Mouse (Mus musculus) lung, adult 10 weeks (tissue): Measurements from ENCODE around the gene Gfra4. TPM values are rescaled to one million over a fixed set of nuclear protein-coding genes. Genes with fewer than 3 reads are reported as not detected.

Source experiments
- polyA plus RNA-seq: library from polyadenylated mRNA; stranded (reverse); fragments of 350-450 nt; fragmentation: Illumina TruSeq; extraction: RNeasy Lipid Tissue Mini Kit (QIAGEN cat#74804); gene quantifications from one replicate; pipeline ENCODE4 v1.2.3, GENCODE M21; 2014; ENCODE audit warnings: low read depth, low replicate concordance; ENCODE audit not compliant: insufficient read depth

Gene Gfra4
- 3.0 TPM for polyA plus RNA-seq

GRCm38 (mm10) chr2:131042988-131043387 is at the start of gene Gfra4:
Gene Gfra4, minus strand, starts transcription at chr2:131043088.

DNA sequence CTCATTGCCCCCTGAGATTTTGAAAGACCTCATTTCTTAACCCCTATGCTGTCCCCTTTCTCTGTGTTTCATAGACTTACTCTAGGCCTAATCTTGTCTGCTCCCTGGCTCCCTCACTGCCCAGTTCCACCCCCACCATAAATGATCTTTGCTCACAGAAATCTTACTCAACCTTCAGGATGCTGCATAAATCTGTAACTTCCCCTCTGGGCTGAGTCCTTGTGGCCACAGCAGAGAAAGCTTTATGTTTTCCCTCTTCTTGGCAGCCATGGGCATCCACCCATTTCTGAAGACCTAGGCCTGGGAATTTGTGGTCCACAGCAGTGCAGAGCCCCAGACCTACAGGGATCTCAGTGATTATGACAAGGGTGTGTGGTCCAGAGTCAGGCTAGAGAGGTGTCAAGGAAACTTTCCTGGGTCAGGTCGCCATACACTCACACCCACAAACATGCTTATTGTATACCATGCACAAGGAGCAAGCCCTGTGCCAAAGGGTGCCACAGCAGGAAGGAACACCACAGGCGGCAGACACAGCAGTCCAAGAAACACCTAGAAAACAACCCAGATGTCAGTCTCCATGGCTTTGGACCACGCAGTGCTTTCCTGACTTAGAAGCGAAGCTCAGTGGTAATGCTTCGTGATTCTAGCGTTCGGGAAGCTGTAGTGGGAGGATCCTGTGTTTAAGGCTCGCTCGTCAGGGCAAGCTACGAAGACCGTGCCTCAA is 43.9 kb upstream of the Gfra4 start, which contains the start of gene Siglec1:
TSS of gene Siglec1 (minus strand) at position 99 of the 724 bp plus-strand sequence.

GRCm38 (mm10) chr2:131063404-131063864 is 20.5 kb upstream of the Gfra4 start, which contains the start of gene Adam33:
Gene Adam33, minus strand, starts transcription at chr2:131063814.

Other genes with a start within 250 kb of the Gfra4 start
- 10.3 TPM for gene 4930402H24Rik, start 136.7 kb downstream of the Gfra4 start, polyA plus RNA-seq
- gene Atrn, start 136.6 kb downstream of the Gfra4 start, polyA plus RNA-seq: 6.7 TPM
- gene Adam33, start 20.7 kb upstream of the Gfra4 start, polyA plus RNA-seq: 6.4 TPM
- 1.8 TPM for gene Siglec1, start 43.7 kb upstream of the Gfra4 start, polyA plus RNA-seq
- gene Hspa12b, start 84.2 kb upstream of the Gfra4 start, polyA plus RNA-seq: 23.7 TPM
- not detected for gene Gm11037, start 90.4 kb upstream of the Gfra4 start, polyA plus RNA-seq
- 16.9 TPM for gene 1700037H04Rik, start 117.0 kb upstream of the Gfra4 start, polyA plus RNA-seq
- gene Cenpb, start 137.0 kb upstream of the Gfra4 start, polyA plus RNA-seq: 80.9 TPM
- 11.6 TPM for gene Cdc25b, start 143.9 kb upstream of the Gfra4 start, polyA plus RNA-seq
- gene Spef1, start 144.2 kb upstream of the Gfra4 start, polyA plus RNA-seq: 18.8 TPM
- gene Ap5s1, start 164.0 kb upstream of the Gfra4 start, polyA plus RNA-seq: 12.5 TPM
- 13.7 TPM for gene Mavs, start 191.0 kb upstream of the Gfra4 start, polyA plus RNA-seq
- 22.1 TPM for gene Pank2, start 219.4 kb upstream of the Gfra4 start, polyA plus RNA-seq